Mouse (Mus musculus): ENCODE data around the gene Slc34a3. TPM values are rescaled to one million over a fixed set of nuclear protein-coding genes. Genes with fewer than 3 reads are reported as not detected.
A peak's percentile ranks its signal among the peaks of the same experiment; 100 is the strongest.

Gene Slc34a3
- total RNA-seq, 2 experiments from 2014 or later = not detected

DNA sequence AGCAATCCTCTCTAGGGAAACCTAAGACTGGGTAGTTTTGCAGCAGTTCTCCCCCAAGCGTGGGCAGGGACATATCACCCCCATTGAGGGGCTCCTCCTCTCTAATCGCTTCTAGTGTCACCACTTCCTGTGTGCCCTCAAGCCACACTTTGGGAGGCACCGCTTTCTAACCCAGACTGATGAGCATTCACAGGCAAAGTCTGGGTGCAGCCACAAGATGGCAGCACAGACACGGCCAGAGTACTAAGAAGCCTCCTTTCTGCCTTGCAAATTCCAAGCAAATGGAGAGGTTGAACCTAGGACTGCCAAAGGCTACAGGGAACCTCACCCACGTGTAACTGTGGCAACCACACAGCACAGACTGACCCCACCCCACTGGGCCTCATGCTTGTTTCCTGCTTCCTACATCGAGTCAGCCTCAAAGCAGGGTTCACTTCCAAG lies 40.8 kb downstream of the Slc34a3 start:
- peak; percentile 79 for DNase-seq

DNA sequence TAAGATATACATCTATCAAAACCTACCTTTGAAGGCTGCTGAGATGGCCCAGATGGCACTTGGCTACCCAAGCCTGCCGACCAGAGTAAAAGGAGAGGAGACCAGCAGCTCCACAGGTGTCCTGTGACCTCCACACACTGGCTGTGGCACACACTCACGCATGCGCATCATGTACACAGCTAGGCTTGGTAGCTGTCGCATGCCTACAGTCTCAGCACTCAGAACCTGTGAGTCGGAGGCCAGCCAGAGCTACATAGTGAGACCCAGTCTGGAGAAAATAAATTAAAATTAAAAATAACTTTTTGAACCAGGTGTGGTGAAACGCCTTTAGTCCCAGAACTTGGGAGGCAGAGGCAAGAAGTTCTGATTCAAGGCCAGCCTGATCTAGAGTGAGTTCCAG lies 46.3 kb downstream of the Slc34a3 start:
- DNase-seq = no peak

DNA sequence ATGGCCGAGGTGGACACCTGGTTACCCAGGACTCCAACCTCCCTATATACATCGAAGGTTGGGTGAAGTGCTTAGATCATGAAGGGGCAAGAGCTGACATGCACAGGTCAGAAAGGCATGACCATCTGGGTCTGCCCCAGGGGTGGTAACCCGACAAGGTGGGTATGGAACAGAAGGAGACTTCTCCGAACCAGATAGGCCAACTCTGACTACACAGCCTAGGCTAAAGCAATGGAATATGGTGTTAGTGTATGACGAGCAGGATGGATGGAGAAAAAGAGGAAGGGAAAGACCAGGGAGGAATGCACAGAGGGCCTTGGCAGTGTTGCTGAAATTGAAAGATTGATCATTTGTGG lies 47.6 kb downstream of the Slc34a3 start:
- DNase-seq = no peak

DNA sequence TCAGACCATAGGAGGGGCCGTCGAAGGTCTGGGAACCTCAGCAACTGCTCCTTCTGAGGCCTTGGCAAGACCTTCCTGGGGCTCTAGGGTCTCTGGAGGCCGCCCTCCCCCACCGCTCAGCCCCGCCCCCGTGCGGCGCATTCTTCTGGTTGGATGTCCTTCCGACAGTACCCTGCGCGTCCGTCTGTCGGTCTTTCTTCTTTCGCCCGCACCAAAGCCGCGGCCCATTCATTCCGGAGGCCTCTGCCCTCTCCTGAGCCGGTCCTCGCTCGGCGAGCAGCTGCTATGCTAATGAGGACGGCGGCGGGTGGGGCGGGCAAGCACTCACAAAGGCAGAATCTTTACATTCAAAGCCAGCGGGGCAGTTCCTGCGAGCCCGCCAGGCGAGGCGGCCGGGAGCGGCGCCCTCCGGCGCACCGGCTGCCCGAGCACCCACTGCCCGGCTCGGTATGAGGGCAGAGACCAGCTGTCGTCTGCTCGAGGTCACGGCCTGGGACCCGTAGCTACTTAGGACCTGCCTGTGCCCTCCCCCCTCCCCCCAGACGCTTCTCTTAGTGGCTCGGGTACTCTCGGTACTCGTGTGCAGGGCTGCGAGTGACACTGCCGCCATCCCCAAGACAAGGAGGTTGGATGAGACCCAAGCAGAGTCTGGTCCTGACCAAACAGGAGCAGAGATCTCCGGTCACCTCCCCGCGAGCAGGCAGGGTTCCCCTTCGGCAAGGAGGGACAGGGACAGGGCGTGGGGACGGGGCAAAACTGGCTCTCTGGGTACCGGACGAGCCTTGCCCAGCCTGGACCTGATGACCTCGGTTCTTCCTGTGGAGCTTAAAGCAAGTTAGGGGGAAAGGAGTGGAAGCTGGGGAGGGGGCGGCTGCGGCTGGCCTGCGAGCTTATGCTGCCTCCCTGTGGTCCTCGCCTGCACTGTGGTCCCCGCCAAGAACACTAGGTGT lies 48.3 kb downstream of the Slc34a3 start:
- peak; percentile 43 for DNase-seq

DNA sequence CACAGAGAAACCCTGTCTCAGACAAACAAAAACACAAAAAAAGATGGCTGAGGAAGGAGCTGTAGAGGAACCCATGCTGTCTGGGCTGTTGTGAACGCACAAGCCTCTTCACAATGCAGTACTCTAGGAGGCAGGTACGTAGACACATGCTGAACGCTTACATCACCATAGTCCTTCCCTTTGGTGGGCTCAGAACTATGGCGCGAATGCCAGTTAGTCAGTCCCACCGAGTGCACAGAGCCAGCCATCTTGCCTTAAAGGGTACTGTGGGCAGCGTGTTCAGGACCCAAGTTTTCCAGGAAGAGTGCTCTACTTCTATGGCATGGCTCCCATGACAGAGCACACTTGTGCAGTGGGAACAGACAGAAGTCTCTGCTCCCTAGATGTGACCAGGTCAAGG lies 49.7 kb downstream of the Slc34a3 start:
- no peak for DNase-seq

DNA sequence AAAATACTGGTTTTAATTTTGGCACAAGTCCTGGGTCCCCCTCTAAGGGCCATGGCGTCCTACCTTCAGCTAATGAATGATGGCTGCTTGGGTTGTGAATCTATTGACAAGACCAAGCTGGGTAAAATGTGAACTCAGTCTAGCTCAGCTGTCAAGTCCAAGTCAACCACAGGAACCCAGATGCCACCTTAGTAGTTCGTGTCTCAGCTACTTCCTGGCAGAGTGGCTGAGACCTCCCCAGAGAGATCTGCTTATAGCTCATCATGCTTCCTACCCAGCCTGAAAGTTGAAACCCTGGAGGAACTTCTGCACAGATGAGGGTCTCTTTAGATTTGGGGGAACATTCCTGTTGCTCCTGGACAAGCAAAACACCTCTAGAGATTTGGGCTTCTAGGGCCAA lies 50.8 kb downstream of the Slc34a3 start:
- peak; percentile 3 for DNase-seq

DNA sequence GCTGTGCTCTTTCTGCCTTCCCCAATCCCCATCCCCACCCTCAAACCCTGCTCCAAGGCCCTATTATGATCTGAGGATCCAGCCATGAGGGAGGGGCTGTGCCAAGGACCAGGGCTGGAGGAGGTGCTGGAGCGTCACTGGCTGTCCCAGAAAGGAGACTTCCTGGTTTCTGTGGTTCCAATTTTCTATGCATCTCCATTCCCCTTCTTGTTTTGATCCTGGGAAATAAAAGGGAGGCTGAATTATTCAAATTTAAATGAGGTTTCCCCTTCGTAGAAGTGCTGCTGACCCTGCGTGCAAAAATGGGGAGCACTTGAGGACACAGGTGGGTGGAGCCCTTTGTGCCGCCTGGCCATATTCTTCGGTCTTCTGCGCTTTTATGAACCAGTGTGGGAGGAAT lies 51.5 kb downstream of the Slc34a3 start:
- no peak for DNase-seq

DNA sequence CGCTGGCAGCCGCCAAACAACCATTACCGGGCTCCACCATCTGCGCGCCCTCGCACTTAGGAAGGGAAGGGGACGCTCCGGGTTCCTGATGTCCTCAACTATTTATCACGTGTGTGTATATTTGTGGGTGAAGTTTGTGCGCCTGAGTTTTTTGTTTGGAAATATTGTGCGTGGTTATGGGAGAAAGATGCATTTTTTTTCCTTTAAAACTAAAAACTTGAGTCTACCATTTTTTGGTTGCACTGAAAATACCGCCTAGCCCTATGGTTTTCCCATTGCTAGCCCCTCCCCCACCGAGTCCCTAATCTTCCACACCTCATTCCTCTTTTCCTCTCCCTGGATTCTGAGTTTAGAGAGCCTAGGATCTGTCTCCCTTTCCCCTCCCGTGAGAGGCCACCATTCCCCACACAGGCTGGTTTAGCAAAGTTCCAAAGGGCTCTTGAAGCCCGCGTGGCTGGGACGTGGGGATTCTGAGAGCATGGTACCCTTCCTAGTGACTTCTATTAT lies 52.2 kb downstream of the Slc34a3 start:
- no peak for DNase-seq

DNA sequence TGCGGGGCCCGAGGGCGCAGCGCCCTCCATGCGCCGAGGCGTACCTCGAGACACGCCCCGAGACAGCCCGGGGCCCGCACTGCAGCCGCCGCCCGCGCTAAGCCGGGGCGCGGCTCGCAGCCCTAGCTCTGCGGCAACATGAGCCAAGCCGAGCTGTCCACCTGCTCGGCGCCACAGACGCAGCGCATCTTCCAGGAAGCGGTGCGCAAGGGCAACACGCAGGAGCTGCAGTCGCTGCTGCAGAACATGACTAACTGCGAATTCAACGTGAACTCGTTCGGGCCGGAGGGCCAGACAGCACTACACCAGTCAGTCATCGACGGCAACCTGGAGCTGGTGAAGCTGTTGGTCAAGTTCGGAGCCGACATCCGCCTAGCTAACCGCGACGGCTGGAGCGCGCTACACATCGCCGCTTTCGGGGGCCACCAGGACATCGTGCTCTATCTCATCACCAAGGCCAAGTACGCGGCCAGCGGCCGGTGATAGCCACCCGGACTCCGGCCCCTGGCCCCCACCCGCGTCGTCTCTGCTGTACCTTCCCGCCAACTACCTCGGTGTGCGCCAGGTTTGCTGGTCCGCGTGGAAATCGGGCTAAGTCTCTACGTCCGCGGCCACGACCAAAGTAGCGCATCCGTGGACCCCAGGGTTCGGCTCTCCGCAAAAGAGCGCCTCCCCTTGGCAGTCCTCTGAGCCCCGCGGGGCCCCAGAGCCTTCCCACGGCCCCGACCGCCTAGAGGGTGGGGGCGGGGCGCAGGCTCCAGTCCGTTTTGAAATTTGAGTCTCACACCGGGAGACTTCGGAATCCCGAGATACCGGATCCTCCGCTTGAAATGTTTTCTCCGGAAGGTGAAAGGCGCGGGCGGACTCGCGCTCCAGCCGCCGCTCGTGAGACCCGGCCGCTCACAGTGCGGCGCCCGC lies 52.9 kb downstream of the Slc34a3 start:
- DNase-seq = no peak

DNA sequence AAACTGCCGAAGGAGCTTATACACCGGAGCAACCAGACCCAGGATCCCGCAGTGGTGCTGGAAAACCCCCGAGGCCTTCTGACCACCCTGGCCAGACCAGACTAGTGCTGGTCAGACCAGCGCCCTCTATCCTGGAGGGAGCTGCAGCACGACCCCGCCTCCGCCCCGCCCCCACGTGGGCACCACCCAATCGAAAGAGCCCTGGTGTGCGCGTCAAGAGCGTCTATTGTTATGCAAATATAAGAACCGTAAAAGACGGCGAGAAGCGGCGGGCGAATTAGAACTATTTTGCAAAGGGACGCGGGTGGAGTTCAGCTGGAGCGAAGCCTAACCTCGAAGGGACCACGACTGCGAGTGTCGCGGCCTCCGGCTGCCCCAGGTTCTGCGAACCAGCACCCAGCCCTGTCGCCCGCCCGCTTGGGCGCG lies 53.7 kb downstream of the Slc34a3 start, which contains the start of gene Nrarp:
Gene Nrarp, plus strand, starts transcription at position 281 of the 426 bp plus-strand sequence.
- DNase-seq = peak; percentile 92

DNA sequence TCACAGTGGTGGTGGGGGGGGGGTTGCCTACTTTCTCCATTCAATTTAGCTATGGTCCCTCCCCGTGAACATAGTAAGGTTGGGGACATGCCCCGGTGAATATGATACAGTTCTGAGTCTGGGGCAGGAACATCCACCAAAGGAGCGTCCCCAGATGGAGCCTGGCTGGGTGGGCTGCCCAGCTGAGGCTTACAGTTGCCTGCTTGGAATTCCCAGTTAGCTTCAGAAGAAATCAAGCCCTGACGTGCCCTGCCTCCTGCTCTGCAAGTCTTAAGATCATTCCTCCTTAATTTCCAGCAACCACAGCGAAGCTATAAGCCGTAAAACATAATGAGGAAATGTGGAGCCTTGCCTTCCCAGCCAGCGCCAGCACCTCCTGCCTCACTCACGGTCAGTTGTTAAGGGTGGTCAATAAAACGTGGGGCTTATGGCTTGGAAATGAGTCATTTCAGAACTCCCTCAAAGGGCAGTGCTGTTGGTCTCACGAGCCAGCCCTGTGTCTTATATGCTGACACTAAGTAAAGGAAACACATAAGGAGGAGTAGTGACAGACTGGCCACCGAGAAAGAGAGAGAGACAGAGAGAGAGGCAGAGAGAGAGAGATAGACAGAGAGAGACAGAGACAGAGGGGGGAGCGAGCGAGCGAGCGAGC lies 54.5 kb downstream of the Slc34a3 start:
- DNase-seq = no peak

Other genes with a start within 250 kb of the Slc34a3 start
- 10 to 100 TPM; 12.8 to 15.9 TPM for gene Nsmf, start 180.0 kb downstream of the Slc34a3 start, total RNA-seq (2021)
- gene Entpd8, start 154.1 kb downstream of the Slc34a3 start, total RNA-seq (2021) = not detected
- gene Noxa1, start 139.2 kb downstream of the Slc34a3 start, total RNA-seq (2021) = not detected
- gene Nrarp, start 53.6 kb downstream of the Slc34a3 start, total RNA-seq (2021) = 1 to 10 TPM; 3.6 to 6.7 TPM
- gene Tor4a, start 37.5 kb downstream of the Slc34a3 start, total RNA-seq (2021) = 1 to 10 TPM; 1.1 to 1.3 TPM
- gene Nelfb, start 22.9 kb downstream of the Slc34a3 start, total RNA-seq (2021) = 10 to 100 TPM; 20.5 to 22.3 TPM
- not detected for gene Stpg3, start 19.7 kb downstream of the Slc34a3 start, total RNA-seq (2021)
- gene Fam166a, start 15.6 kb downstream of the Slc34a3 start, total RNA-seq (2021) = not detected
- 100 to 1,000 TPM; 167 to 293 TPM for gene Tubb4b, start 9.7 kb downstream of the Slc34a3 start, total RNA-seq (2021)
- gene Rnf224, start 2.4 kb upstream of the Slc34a3 start, total RNA-seq (2021) = not detected
- gene Rnf208, start 7.9 kb upstream of the Slc34a3 start, total RNA-seq (2021) = under 1 TPM; 0.56 to 0.75 TPM
- not detected for gene Cysrt1, start 8.1 kb upstream of the Slc34a3 start, total RNA-seq (2021)
- gene AL732309.1, start 12.5 kb upstream of the Slc34a3 start, total RNA-seq (2021) = under 1 TPM; 0.82 to 0.99 TPM
- 10 to 100 TPM; 10.3 to 11.3 TPM for gene Tmem203, start 21.1 kb upstream of the Slc34a3 start, total RNA-seq (2021)
- 1 to 10 TPM; 2.1 to 2.9 TPM for gene Tprn, start 28.3 kb upstream of the Slc34a3 start, total RNA-seq (2021)
- 10 to 100 TPM; 31.6 to 33.0 TPM for gene Ssna1, start 38.1 kb upstream of the Slc34a3 start, total RNA-seq (2021)
- 10 to 100 TPM; 27.0 to 27.3 TPM for gene Anapc2, start 38.1 kb upstream of the Slc34a3 start, total RNA-seq (2021)
- gene Tmem210, start 53.8 kb upstream of the Slc34a3 start, total RNA-seq (2021) = not detected
- gene Lrrc26, start 55.6 kb upstream of the Slc34a3 start, total RNA-seq (2021) = not detected
- gene Grin1, start 84.8 kb upstream of the Slc34a3 start, total RNA-seq (2021) = under 1 TPM in 1 of 2 experiments, not detected in 1; 0.08 TPM
- 10 to 100 TPM; 11.9 to 15.4 TPM for gene Man1b1, start 98.0 kb upstream of the Slc34a3 start, total RNA-seq (2021)
- gene Dpp7, start 122.0 kb upstream of the Slc34a3 start, total RNA-seq (2021) = 10 to 100 TPM; 10.1 to 10.4 TPM
- 1 to 10 TPM; 2.8 to 4.6 TPM for gene Uap1l1, start 131.3 kb upstream of the Slc34a3 start, total RNA-seq (2021)
- under 1 TPM; 0.19 to 0.33 TPM for gene Sapcd2, start 138.0 kb upstream of the Slc34a3 start, total RNA-seq (2021)
- gene Entpd2, start 161.5 kb upstream of the Slc34a3 start, total RNA-seq (2021) = 1 to 10 TPM; 9.1 to 9.4 TPM
- gene Npdc1, start 165.0 kb upstream of the Slc34a3 start, total RNA-seq (2021) = 10 to 100 TPM; 15.0 to 25.1 TPM
- not detected for gene Fut7, start 188.9 kb upstream of the Slc34a3 start, total RNA-seq (2021)
- 10 to 100 TPM; 12.5 to 16.2 TPM for gene Abca2, start 194.3 kb upstream of the Slc34a3 start, total RNA-seq (2021)
- gene Clic3, start 222.5 kb upstream of the Slc34a3 start, total RNA-seq (2021) = under 1 TPM; 0.35 to 0.64 TPM
- gene Paxx, start 226.7 kb upstream of the Slc34a3 start, total RNA-seq (2021) = 10 to 100 TPM; 13.7 to 16.2 TPM
- not detected for gene Ptgds, start 235.7 kb upstream of the Slc34a3 start, total RNA-seq (2021)